Mouse (Mus musculus) macrophage (primary cell): ENCODE results near the gene Hspb7. TPM values are rescaled to one million over a fixed set of nuclear protein-coding genes. Genes with fewer than 3 reads are reported as not detected.

Source experiments
- H3K27ac ChIP-seq: fragments of 350-480 bp; formaldehyde crosslinking; 2 replicates; pipeline ENCODE4 v1.9.0; 2021
- H3K36me3 ChIP-seq: fragments of 350-480 bp; formaldehyde crosslinking; 2 replicates; pipeline ENCODE4 v1.9.0; 2021; ENCODE audit errors: inconsistent target
- H3K4me3 ChIP-seq: fragments of 350-480 bp; formaldehyde crosslinking; 2 replicates; pipeline ENCODE4 v1.9.0; 2021; ENCODE audit errors: inconsistent target
- H3K79me2 ChIP-seq: fragments of 350-480 bp; formaldehyde crosslinking; 2 replicates; pipeline ENCODE4 v1.9.0; 2021; ENCODE audit errors: inconsistent target
- WGBS: methylation state at CpG from one replicate; pipeline ENCODE4 v1.1.7; 2026; ENCODE audit warnings: inconsistent platforms; ENCODE audit not compliant: missing documents; 5-methylcytosine and 5-hydroxymethylcytosine counted together
- polyA plus RNA-seq: library from polyadenylated mRNA; stranded (reverse); fragments of 250-400 nt; gene quantifications from 3 replicates; pipeline ENCODE4 v1.2.4, GENCODE M21; 2018; ENCODE audit warnings: inconsistent platforms

Hspb7 gene
- polyA plus RNA-seq, 1 experiment from 2014 or later = not detected

DNA sequence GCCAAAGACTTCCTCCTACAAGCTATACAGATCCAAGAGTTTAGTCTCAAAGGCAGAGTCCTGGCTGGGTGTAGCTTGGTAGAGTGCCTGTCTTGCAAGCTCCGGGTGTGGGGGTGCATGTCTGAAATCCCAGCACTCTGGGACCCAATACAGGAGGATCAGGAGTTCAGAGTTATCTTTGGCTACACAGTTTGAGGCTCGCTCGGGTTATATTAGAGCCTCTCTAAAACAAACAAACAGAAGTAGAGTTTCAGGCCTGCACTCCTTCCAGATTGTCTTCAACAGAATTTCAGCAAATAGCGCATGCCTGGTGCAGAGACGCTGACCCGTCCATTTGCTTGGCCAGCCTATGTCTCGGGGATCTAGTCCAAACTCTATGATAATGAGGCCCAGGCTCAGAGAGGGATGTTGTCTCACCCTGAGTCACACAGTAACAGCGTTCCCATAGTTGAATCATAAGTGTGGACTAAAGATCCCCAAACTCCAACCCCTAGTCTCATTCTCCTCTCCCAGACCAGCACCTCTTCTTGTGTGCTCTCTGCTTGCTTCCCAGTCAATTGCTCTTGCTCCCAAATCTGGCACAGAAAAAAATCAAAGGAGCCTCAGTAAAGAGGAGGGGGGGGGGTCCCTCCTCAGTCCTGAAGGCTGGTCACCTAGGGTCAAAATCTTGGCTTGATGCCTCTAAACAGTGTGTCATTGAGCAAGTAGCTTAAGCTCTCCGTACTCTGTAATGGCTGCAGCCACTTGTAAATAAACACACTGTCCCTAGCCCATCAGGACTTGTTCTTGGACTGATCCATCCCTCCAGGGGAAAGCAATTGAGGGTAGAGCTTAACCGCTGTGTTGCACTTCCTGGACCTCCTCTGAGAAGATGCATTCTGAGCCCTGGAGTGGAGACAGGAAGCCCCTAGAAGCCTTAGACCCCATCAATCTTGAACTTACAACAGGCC lies 6.5 kb downstream of the Hspb7 start:
- H3K4me3 ChIP-seq = no peak overlapping the region
- WGBS = 96% methylated on average over 10 of the region's 10 CpGs
- H3K36me3 ChIP-seq = no peaks in the 10 kb centered on the region
- H3K27ac ChIP-seq = peak overlapping the region; percentile 69
- H3K79me2 ChIP-seq = no peaks in the 10 kb centered on the region

DNA sequence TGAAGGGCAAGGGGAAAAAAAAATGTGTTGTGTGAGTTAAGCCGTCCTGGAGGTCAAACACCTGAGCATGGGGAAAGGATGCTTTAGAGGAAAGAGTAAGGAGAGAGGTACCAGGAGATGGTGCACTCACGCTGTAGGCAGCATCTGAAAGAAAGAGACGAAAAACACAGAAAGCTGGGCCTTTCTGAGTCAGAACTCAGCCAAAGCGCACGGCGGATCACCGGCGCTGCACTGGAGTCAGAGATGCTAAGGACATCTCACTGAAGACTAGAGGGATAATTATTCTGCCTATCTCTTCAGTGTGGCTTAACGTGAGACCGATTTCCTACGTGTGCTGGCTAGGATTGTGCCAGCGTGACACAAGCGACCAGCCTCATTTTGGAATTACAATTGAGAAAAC lies 7.3 kb downstream of the Hspb7 start:
- Histone ChIP-seq H3K79me2 (no peaks in the 10 kb centered on the region), H3K27ac (no peak overlapping the region), H3K36me3 (no peaks in the 10 kb centered on the region), H3K4me3 (no peak overlapping the region)
- WGBS = 97% methylated on average over 13 of the region's 13 CpGs

DNA sequence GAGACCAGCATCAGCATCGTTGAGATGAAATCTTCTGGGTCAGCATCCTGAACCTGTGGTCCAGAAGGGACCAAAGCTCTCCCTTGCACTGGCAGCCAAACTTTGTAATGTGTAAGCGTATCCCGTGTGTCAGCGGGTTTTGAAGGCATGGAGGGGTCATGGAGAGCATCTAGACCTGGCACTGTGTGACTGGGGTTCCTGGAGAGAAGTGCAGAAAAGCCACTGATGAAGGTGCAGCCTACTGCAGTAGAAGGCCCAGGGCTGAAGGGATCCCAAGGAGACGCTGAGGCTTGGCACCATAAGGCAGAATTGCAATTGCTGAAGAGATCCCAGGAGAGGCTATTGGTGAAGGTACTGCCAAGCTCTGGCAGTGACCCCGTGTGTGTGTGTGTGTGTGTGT lies 8.8 kb downstream of the Hspb7 start:
- 77% methylated on average over 3 of the region's 6 CpGs for WGBS
- H3K36me3 ChIP-seq = no peaks in the 10 kb centered on the region
- H3K4me3 ChIP-seq = no peak overlapping the region
- H3K79me2 ChIP-seq = no peaks in the 10 kb centered on the region
- no peak overlapping the region for H3K27ac ChIP-seq

DNA sequence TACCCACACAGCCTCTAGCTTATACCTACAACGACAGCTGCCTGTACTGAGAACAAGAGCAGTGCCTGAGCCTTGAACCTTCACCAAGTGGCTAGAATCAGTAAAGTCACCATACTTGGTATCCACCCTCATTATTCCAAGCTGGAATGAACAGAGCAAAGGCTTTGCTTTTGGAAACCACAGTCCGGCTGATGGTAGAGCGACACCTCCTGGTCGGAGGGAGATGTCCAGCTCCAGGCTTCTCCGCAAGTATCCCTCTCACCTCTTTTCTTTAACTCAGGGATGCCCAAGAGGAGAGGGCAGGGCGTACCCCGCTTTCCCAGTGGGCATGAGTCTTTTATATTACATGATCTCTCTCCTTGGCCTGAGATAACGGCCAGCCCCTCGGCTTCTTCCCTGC lies 9.3 kb downstream of the Hspb7 start:
- WGBS = 62% methylated on average over 9 of the region's 9 CpGs
- Histone ChIP-seq H3K27ac (no peak overlapping the region), H3K4me3 (no peak overlapping the region), H3K79me2 (no peaks in the 10 kb centered on the region), H3K36me3 (no peaks in the 10 kb centered on the region)

DNA sequence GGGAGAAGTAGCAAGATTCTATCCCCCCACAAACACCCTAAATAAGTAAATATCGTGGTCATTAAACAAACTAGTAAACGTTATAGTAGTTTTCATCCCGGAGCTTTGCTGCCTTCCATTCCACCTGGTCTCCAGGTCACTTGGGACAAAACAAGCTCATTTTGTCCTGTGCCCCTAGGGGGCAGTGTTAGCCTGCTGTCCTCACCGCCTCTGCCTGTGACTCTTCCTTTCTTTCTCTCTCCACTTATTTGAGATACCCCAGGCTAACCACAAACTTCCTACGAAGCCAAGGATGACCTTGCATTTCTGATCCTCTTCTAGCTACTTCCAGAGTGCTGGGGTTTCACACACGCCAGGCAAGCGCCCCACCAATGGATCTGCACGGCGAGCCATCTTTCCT lies 10.4 kb downstream of the Hspb7 start:
- no peaks in the 10 kb centered on the region for H3K79me2 ChIP-seq
- 15% methylated on average over 9 of the region's 9 CpGs for WGBS
- no peak overlapping the region for H3K27ac ChIP-seq
- no peaks in the 10 kb centered on the region for H3K36me3 ChIP-seq
- H3K4me3 ChIP-seq = no peak overlapping the region

DNA sequence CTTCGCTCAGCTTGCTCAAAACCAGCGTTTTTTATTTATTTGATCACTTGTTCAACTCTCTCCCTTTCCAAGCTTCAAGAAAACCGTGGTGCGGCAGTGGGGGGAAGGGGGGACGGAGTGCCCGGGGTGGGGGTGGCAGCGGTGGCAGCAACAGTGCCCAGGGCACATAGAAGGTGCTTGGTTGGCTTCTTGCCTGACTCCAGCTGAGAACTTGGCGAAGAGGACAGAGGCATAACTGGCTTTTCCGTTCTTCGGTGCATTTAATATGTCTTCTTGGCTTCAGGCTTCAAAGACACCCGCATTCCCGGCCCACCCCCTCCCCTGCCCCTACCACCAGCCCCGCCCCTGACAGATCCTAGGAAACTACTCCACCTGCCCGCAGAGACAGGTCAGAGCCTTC lies 12.1 kb downstream of the Hspb7 start:
- WGBS = 90% methylated on average over 14 of the region's 14 CpGs
- Histone ChIP-seq H3K36me3 (no peaks in the 10 kb centered on the region), H3K27ac (no peak overlapping the region), H3K79me2 (no peaks in the 10 kb centered on the region), H3K4me3 (no peak overlapping the region)

DNA sequence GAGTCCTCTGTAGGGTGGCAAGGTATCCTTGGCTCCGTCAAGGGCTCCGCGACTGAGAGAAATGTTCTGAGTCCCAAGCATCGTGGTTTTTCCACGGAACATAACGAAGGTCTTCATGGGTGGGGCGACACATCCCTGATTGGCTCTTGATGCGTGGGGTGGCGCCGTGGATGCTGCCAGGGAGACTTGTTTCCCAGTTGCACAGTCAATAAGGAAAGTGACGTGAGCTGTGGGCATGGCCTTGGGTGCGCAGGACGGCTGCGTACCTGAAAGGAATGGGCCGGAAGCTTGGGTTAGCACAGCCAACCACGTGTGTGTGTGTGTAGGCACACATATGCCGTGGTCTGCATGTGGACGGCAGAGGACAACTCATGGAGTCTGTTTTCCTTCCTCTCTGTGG lies 12.6 kb downstream of the Hspb7 start:
- no peaks in the 10 kb centered on the region for H3K79me2 ChIP-seq
- H3K27ac ChIP-seq = no peak overlapping the region
- WGBS = 94% methylated on average over 18 of the region's 18 CpGs
- no peak overlapping the region for H3K4me3 ChIP-seq
- no peaks in the 10 kb centered on the region for H3K36me3 ChIP-seq

DNA sequence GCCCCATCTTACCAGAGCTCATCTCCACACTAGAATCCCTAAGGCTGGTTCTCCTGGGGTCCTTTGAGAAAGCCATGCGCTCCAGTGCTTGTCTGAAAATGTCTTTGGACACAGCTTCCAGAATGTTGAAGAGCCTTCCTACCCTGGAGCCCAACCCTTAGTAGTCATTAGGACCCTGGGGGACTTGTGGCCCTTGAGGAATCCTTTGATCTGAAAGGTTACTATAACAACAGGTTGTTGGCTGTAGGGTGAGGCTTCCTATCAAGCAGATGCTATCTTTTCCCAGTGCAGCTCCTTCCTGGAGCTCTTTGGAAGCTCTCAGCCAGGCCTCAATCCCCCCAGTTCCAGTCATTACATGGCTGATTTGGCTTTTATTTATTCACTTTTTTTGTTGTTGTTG lies 15.4 kb downstream of the Hspb7 start, which contains the start of gene Srarp:
TSS of gene Srarp (minus strand) at position 132 of the 400 bp plus-strand sequence.
- H3K79me2 ChIP-seq = no peaks in the 10 kb centered on the region
- no peak within 1 kb of the TSS for H3K27ac ChIP-seq
- no peaks in the 10 kb centered on the region for H3K36me3 ChIP-seq
- WGBS = 100% methylated on average over 1 of the region's 1 CpGs
- no peak within 1 kb of the TSS for H3K4me3 ChIP-seq

DNA sequence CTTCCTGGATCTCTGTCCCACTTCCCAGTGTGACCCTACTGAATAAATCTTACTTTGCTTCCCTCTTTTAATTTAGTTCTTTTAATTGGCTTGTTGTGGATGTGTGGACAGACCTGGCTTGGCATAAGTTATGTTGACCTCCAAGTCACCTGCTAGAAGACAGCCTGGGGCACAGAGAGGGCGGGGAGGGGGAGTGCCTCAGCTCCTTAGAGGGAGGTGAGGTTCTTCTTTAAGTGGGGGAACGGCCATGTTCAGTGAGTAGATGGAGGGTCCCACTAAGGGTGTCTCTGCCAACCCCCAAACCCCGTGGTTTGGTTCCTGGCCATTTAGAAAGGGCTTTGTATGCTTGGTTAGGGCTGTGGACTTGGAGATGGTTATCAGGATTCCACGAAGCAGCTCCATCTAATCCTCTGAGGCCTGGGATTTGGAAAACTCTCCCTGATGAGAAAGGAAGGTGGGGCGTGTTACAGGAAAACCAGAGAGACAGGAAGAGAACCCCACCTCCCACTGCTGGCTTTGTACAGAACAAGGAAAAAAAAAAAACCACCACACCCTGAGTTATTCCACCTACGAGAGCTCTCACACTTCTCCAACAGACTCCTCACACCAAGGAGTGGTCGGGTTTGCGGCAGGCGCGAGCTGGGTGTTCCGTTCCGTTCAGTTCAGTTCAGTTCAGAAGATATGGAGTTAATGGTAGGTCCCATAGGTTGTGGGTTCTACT lies 18.7 kb downstream of the Hspb7 start:
- H3K27ac ChIP-seq = no peak overlapping the region
- no peak overlapping the region for H3K4me3 ChIP-seq
- H3K36me3 ChIP-seq = no peaks in the 10 kb centered on the region
- 90% methylated on average over 12 of the region's 12 CpGs for WGBS
- H3K79me2 ChIP-seq = no peaks in the 10 kb centered on the region

DNA sequence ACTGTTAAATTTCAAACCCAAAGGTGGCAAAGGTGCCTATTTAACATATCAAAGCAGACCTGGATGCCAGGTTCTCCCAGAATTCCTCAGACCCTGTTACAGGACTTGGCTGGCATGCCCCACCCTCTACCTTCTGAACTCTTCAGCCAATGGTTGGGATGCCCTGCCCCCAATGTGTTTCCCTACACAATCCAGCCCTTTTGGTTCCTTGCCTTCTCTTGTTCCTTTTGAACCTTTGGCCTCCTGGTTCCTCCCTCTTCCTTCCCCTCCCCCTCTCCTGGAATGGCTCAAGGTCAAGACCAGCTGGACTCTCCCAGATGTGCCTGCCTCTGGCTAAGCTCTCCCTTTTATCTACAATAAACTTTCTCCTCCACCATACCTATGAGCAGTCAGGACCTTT lies 20.3 kb downstream of the Hspb7 start:
- peaks cover 9% of the 10 kb centered on the region for H3K79me2 ChIP-seq
- no peak overlapping the region for H3K4me3 ChIP-seq
- no peaks in the 10 kb centered on the region for H3K36me3 ChIP-seq
- no peak overlapping the region for H3K27ac ChIP-seq

DNA sequence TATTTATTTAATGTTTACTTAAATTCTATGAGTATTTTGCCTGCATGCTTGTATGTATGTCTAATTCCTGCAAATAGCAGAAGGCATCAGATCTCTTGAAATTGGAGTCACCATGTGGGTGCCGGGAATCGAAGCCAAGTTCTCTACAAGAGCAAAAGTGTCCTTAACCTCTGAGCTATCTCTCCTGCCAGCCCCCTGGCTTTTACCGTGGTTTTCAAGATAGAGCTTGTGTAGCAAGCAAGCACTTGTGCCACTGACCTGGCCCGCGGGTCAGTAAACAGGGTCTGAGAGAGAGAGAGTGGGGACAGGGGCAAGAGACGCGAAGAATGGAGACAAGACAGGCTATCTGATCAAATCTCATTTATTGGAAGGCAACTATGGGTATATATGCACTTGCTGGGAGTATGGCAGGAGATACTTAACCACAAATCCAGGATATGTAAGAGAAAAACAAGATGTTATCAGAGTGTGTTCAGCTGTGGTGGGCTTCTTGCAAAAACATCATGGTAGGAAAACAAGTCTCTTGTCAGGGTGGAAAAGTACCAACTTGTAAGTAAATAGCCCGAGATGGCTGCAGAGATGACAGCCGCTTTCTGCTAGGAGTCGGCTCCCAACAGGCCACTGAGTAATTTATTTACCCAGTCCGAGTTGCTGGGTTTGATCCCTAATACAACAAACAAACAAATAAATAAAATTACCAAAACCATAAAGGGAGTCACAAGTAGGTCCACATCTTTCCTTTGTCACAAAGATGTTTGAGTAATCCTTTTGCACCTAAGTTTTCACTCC lies 23.3 kb downstream of the Hspb7 start:
- peaks cover 19% of the 10 kb centered on the region; the same call in 1 of the 2 replicates for H3K36me3 ChIP-seq
- H3K27ac ChIP-seq = no peak overlapping the region
- 37% methylated on average over 10 of the region's 11 CpGs for WGBS

DNA sequence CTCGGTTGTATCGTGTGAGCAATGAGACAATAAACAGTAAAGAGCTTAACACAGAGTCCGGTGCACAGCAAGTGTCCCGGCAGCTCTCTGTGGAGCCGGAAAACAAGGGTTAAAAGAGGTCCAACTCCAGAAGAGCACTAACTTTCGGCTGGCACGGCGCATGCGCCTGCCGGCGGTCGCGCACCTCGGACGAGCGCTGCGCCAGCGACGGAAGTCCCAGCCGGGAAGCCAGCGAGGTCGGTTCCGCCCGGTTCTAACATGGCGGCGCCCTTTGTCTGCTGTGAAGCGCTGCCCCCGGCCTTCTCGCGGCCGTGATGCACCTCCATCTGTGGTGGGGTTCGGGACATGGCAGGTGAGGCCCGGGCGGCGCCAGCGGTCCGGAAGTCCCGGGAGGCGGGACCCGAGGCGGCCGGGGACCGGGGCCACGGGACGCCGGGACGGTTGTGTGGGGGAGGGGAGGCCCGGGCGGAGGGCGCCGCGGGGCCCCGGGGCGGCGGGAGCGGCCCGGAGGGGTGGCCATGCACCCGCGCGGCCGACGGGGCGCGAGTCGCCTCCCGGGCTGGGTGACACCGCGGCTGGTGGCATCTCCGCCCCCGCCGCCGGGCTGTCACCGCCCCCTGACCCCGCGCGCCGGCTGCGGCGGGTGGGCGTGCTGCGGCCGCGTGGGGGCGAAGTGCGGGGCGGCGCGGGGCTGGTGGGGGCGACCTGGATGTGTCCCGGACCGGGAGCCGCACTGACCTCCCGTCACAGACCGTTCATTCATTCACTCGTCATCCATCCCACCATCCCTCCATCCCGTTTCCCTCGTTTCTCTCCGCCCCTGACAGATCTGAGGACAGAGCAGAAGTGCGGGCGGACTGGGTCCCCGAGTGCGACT lies 24.1 kb downstream of the Hspb7 start, which contains the start of gene Zbtb17:
TSS of gene Zbtb17 (plus strand) at position 204 of the 877 bp plus-strand sequence.
- H3K4me3 ChIP-seq = peak within 1 kb of the TSS; percentile 54
- peak within 1 kb of the TSS; percentile 10; the same call in 1 of the 2 replicates for H3K27ac ChIP-seq
- WGBS = under 1% methylated on average over 88 of the region's 102 CpGs
- H3K79me2 ChIP-seq = peaks cover 47% of the 10 kb centered on the region
- H3K36me3 ChIP-seq = peaks cover 28% of the 10 kb centered on the region; the same call in 1 of the 2 replicates

More for the DNA sequence above, 23.3 kb downstream of the Hspb7 start:
- Histone ChIP-seq H3K79me2 (peaks cover 39% of the 10 kb centered on the region), H3K4me3 (peak overlapping the region; percentile 45)

DNA sequence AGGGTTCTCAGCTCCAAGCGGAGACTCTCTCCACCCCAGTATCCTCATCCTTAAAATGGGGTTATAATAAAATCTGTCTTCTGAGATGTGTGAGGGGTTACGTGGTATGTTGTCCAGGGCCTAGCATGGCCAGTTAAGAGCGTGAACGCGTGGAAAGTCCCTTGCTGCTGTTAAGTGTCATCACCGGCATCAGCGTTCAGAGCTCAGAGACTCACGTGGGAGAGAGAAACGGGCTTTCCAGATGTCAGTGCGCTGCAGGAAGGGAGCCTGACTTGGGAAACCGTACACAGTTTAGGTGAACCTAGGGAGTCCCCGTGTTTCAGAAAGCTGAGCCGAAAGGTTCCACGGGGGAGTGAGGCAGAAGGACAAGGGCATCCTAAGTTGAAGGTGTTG lies 24.7 kb downstream of the Hspb7 start:
- Histone ChIP-seq H3K27ac (peak overlapping the region; percentile 10; the same call in 1 of the 2 replicates), H3K36me3 (peaks cover 30% of the 10 kb centered on the region; the same call in 1 of the 2 replicates), H3K79me2 (peaks cover 54% of the 10 kb centered on the region), H3K4me3 (peak overlapping the region; percentile 54)
- WGBS = 21% methylated on average over 14 of the region's 14 CpGs
